Mouse (Mus musculus): ENCODE measurements around the gene Cfap97d1. TPM values are rescaled to one million over a fixed set of nuclear protein-coding genes. Genes with fewer than 3 reads are reported as not detected.
A peak's percentile ranks its signal among the peaks of the same experiment; 100 is the strongest.

Cfap97d1 gene
- total and polyA plus RNA-seq, 3 experiments, result not detected

DNA sequence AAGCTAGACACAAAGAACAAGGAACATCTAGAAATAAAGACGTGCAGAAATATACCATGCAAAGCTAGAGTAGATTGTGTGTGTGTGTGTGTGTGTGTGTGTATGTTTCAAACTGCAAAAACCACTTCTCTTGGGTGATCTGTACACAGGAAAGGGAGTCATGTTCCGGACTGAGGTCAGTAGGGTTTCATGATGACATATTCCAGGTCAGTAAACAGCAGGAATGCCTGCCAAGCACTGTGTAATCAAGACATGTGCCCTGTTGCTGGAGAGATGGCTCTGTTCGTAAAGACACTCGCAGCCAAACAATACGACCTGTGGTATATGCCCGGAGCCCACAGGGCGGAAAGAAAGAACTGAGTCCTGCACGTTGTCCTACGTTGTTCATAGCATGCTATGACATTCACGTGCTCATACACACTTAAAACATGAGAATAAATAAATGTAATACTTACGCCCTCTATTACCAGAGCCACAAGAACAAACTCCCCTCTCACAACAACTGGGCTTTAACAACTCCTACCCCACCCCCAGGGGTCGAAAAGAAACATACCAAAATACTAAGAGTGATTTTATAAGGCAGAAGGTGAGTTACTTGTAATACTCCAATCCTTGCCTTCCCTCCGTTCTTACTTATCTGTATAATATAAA is 55.5 kb downstream of the Cfap97d1 start:
- Histone ChIP-seq H3K27me3 (ENCODE audit: insufficient read depth, low read length) (peaks cover 52% of the 10 kb centered on the region), H3K9me3 (replicated peaks) (no peaks in the 10 kb centered on the region), H3K36me3 (replicated peaks) (no peaks in the 10 kb centered on the region), H3K4me3 (ENCODE audit: low read depth, low read length) (no peak overlapping the region), H3K4me1 (ENCODE audit: insufficient read depth, low read depth, low read length) (peaks cover 6% of the 10 kb centered on the region)
- no peak for ATAC-seq (ENCODE audit: extremely low read depth, insufficient number of reproducible peaks, low FRiP score, poor library complexity, severe bottlenecking)
- TF ChIP-seq GATA2 (IDR thresholded peaks at IDR 0.05; ENCODE audit: borderline replicate concordance, low read depth, low read length), result no peak
- no peak for TF ChIP-seq POLR2AphosphoS5 (IDR thresholded peaks at IDR 0.05; ENCODE audit: insufficient replicate concordance, low read depth, low read length)
- TF ChIP-seq TAL1 (conservative IDR thresholded peaks at IDR 0.05; ENCODE audit: low read depth, low read length), result no peak
- TF ChIP-seq GATA1 (IDR thresholded peaks at IDR 0.05; ENCODE audit: borderline replicate concordance, low read length), result no peak
- TF ChIP-seq CTCF (IDR thresholded peaks at IDR 0.05; ENCODE audit: low read depth, low read length), result no peak
- no peak for DNase-seq (ENCODE audit: low spot score)

DNA sequence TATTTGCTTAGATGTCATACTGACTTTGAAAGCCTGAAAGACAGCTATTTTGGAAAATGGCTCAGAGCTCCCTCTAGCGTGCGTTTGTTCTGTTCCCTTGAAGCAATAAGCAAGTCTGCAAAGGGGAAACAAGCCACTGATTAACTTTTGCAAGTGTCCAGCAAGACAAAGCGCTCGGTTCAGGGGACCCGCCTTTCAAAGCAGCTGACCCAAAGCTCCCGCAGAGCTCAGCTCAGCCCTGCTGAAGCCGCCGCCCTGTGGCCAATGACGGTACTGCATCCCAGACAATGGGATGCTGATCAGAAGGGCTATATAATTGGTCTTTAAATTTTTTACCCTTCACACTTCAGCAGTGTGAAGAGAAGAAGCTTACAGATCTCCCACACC is 56.1 kb downstream of the Cfap97d1 start:
- H3K27me3 ChIP-seq (ENCODE audit: insufficient read depth, low read length), result peaks cover 52% of the 10 kb centered on the region
- no peaks in the 10 kb centered on the region for H3K9me3 ChIP-seq (replicated peaks)
- TF ChIP-seq POLR2AphosphoS5 (IDR thresholded peaks at IDR 0.05; ENCODE audit: insufficient replicate concordance, low read depth, low read length) (no peak), CTCF (IDR thresholded peaks at IDR 0.05; ENCODE audit: low read depth, low read length) (peak; percentile 85)
- H3K36me3 ChIP-seq (replicated peaks), result no peaks in the 10 kb centered on the region
- no peak; the same call in 1 of the 2 replicates for ATAC-seq (ENCODE audit: extremely low read depth, insufficient number of reproducible peaks, low FRiP score, poor library complexity, severe bottlenecking)
- H3K4me3 ChIP-seq (ENCODE audit: low read depth, low read length), result no peak overlapping the region
- DNase-seq (ENCODE audit: low spot score), result peak; percentile 60
- H3K4me1 ChIP-seq (ENCODE audit: insufficient read depth, low read depth, low read length), result peaks cover 6% of the 10 kb centered on the region

DNA sequence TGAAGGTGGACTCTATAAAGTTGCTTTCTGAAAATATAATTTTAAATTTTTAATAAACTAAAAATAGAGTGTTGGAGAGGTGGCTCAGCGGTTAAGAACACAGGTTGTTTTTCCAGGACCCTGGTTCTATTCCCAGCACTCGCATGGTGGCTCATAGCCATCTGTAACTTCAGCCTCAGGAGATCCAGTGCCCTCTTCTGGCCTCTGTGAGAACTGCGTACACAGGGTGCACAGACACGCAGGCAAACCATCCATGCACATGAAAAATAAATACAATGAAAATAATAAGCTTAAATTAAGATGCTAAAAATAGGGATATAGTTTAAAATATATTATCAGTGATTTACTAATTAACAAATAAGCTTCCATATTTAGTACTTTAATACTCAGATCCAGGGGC is 56.6 kb downstream of the Cfap97d1 start:
- H3K27me3 ChIP-seq (ENCODE audit: insufficient read depth, low read length), result peaks cover 51% of the 10 kb centered on the region
- TF ChIP-seq CTCF (IDR thresholded peaks at IDR 0.05; ENCODE audit: low read depth, low read length), result no peak
- TF ChIP-seq POLR2AphosphoS5 (IDR thresholded peaks at IDR 0.05; ENCODE audit: insufficient replicate concordance, low read depth, low read length), result no peak
- TF ChIP-seq TAL1 (conservative IDR thresholded peaks at IDR 0.05; ENCODE audit: low read depth, low read length), result no peak
- TF ChIP-seq GATA2 (IDR thresholded peaks at IDR 0.05; ENCODE audit: borderline replicate concordance, low read depth, low read length), result no peak
- TF ChIP-seq GATA1 (IDR thresholded peaks at IDR 0.05; ENCODE audit: borderline replicate concordance, low read length), result no peak
- H3K9me3 ChIP-seq (replicated peaks), result no peaks in the 10 kb centered on the region
- no peak overlapping the region for H3K4me3 ChIP-seq (ENCODE audit: low read depth, low read length)
- DNase-seq (ENCODE audit: low spot score) (no peak), ATAC-seq (ENCODE audit: extremely low read depth, insufficient number of reproducible peaks, low FRiP score, poor library complexity, severe bottlenecking) (no peak)
- H3K4me1 ChIP-seq (ENCODE audit: insufficient read depth, low read depth, low read length), result peaks cover 6% of the 10 kb centered on the region
- H3K36me3 ChIP-seq (replicated peaks), result no peaks in the 10 kb centered on the region

DNA sequence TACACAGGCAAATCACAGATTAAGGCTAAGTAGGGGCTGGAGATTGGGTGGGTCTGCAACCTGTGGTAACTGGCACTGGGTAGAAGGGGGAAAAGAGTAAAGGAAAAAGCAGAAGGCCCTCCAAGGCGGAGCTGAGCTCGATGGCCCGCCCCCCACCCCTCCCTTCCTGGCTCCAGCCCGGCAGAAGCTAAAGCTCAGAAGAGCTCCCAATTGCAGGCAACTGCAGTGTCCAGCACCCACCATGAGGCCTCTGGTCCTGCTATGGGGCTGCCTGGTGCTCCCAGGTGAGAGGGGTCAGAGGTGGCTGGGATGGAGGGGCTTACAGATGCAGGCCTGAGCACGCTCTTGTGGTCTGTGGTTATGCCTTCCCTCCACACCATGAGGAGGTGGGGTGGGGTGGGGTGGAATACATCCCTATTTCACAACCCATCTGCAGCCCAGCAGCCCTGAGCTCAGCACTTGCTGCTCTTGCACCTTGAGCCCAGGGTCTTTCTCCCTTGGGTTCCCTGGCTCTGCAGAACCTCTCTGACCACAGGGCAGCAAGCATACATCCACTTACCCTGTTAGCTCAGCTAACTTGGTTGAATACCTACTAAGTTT is 57.4 kb downstream of the Cfap97d1 start, which contains the start of gene Cd300lg:
Gene Cd300lg, plus strand, starts transcription at position 160 of the 600 bp plus-strand sequence.
- TF ChIP-seq GATA1 (IDR thresholded peaks at IDR 0.05; ENCODE audit: borderline replicate concordance, low read length) (no peak), CTCF (IDR thresholded peaks at IDR 0.05; ENCODE audit: low read depth, low read length) (no peak), GATA2 (IDR thresholded peaks at IDR 0.05; ENCODE audit: borderline replicate concordance, low read depth, low read length) (no peak), POLR2AphosphoS5 (IDR thresholded peaks at IDR 0.05; ENCODE audit: insufficient replicate concordance, low read depth, low read length) (no peak), TAL1 (conservative IDR thresholded peaks at IDR 0.05; ENCODE audit: low read depth, low read length) (no peak)
- Histone ChIP-seq H3K4me1 (ENCODE audit: insufficient read depth, low read depth, low read length) (peaks cover 6% of the 10 kb centered on the region), H3K27me3 (ENCODE audit: insufficient read depth, low read length) (peaks cover 54% of the 10 kb centered on the region), H3K9me3 (replicated peaks) (no peaks in the 10 kb centered on the region), H3K36me3 (replicated peaks) (no peaks in the 10 kb centered on the region), H3K4me3 (ENCODE audit: low read depth, low read length) (no peak within 1 kb of the TSS)
- DNase-seq (ENCODE audit: low spot score), result no peak
- no peak for ATAC-seq (ENCODE audit: extremely low read depth, insufficient number of reproducible peaks, low FRiP score, poor library complexity, severe bottlenecking)

Other genes starting within 250 kb of the Cfap97d1 start
- gene Etv4, start 198.9 kb upstream of the Cfap97d1 start, total RNA-seq (2014; fragmentation: Nextera tagmentation), result not detected in 2 replicates
- gene Etv4, start 198.9 kb upstream of the Cfap97d1 start, total RNA-seq (2017), result 0.35 and 1.9 TPM in 2 replicates
- gene Etv4, start 198.9 kb upstream of the Cfap97d1 start, polyA plus RNA-seq (2012), result 1.6 and 1.9 TPM in 2 replicates
- gene Meox1, start 89.9 kb upstream of the Cfap97d1 start, total RNA-seq (2014; fragmentation: Nextera tagmentation), result not detected in 2 replicates
- not detected in 2 replicates for gene Meox1, start 89.9 kb upstream of the Cfap97d1 start, total RNA-seq (2017)
- gene Meox1, start 89.9 kb upstream of the Cfap97d1 start, polyA plus RNA-seq (2012), result not detected in 2 replicates
- not detected in 2 replicates for gene Sost, start 17.3 kb upstream of the Cfap97d1 start, total RNA-seq (2014; fragmentation: Nextera tagmentation)
- 0.06 TPM in 1 of 2 replicates, not detected in the other for gene Sost, start 17.3 kb upstream of the Cfap97d1 start, total RNA-seq (2017)
- not detected in 2 replicates for gene Sost, start 17.3 kb upstream of the Cfap97d1 start, polyA plus RNA-seq (2012)
- 12.5 and 17.3 TPM in 2 replicates for gene Dusp3, start 2.7 kb downstream of the Cfap97d1 start, total RNA-seq (2014; fragmentation: Nextera tagmentation)
- 14.6 and 16.0 TPM in 2 replicates for gene Dusp3, start 2.7 kb downstream of the Cfap97d1 start, total RNA-seq (2017)
- 3.4 and 4.8 TPM in 2 replicates for gene Dusp3, start 2.7 kb downstream of the Cfap97d1 start, polyA plus RNA-seq (2012)
- not detected in 2 replicates for gene Mpp3, start 44.2 kb downstream of the Cfap97d1 start, total RNA-seq (2014; fragmentation: Nextera tagmentation)
- gene Mpp3, start 44.2 kb downstream of the Cfap97d1 start, total RNA-seq (2017), result 0.06 and 0.22 TPM in 2 replicates
- gene Mpp3, start 44.2 kb downstream of the Cfap97d1 start, polyA plus RNA-seq (2012), result not detected in 2 replicates
- gene Cd300lg, start 57.2 kb downstream of the Cfap97d1 start, total RNA-seq (2014; fragmentation: Nextera tagmentation), result not detected in 2 replicates
- 0.06 TPM in 1 of 2 replicates, not detected in the other for gene Cd300lg, start 57.2 kb downstream of the Cfap97d1 start, total RNA-seq (2017)
- gene Cd300lg, start 57.2 kb downstream of the Cfap97d1 start, polyA plus RNA-seq (2012), result not detected in 2 replicates
- 16.1 and 17.2 TPM in 2 replicates for gene Mpp2, start 104.2 kb downstream of the Cfap97d1 start, total RNA-seq (2014; fragmentation: Nextera tagmentation)
- gene Mpp2, start 104.2 kb downstream of the Cfap97d1 start, total RNA-seq (2017), result 3.1 and 3.4 TPM in 2 replicates
- 11.9 and 13.9 TPM in 2 replicates for gene Mpp2, start 104.2 kb downstream of the Cfap97d1 start, polyA plus RNA-seq (2012)
- not detected in 2 replicates for gene Ppy, start 117.0 kb downstream of the Cfap97d1 start, total RNA-seq (2014; fragmentation: Nextera tagmentation)
- not detected in 2 replicates for gene Ppy, start 117.0 kb downstream of the Cfap97d1 start, total RNA-seq (2017)
- gene Ppy, start 117.0 kb downstream of the Cfap97d1 start, polyA plus RNA-seq (2012), result 0.16 TPM in 1 of 2 replicates, not detected in the other
- not detected in 2 replicates for gene Pyy, start 123.6 kb downstream of the Cfap97d1 start, total RNA-seq (2014; fragmentation: Nextera tagmentation)
- gene Pyy, start 123.6 kb downstream of the Cfap97d1 start, total RNA-seq (2017), result not detected in 2 replicates
- not detected in 2 replicates for gene Pyy, start 123.6 kb downstream of the Cfap97d1 start, polyA plus RNA-seq (2012)
- gene Nags, start 161.2 kb downstream of the Cfap97d1 start, total RNA-seq (2014; fragmentation: Nextera tagmentation), result not detected in 2 replicates
- gene Nags, start 161.2 kb downstream of the Cfap97d1 start, total RNA-seq (2017), result 0.06 TPM in 1 of 2 replicates, not detected in the other
- gene Nags, start 161.2 kb downstream of the Cfap97d1 start, polyA plus RNA-seq (2012), result not detected in 2 replicates
- 8.3 and 10.2 TPM in 2 replicates for gene Tmem101, start 172.1 kb downstream of the Cfap97d1 start, total RNA-seq (2014; fragmentation: Nextera tagmentation)
- gene Tmem101, start 172.1 kb downstream of the Cfap97d1 start, total RNA-seq (2017), result 12.9 and 16.7 TPM in 2 replicates
- gene Tmem101, start 172.1 kb downstream of the Cfap97d1 start, polyA plus RNA-seq (2012), result 8.1 and 14.3 TPM in 2 replicates
- gene Lsm12, start 201.0 kb downstream of the Cfap97d1 start, total RNA-seq (2014; fragmentation: Nextera tagmentation), result 160 and 182 TPM in 2 replicates
- 44.1 and 51.8 TPM in 2 replicates for gene Lsm12, start 201.0 kb downstream of the Cfap97d1 start, total RNA-seq (2017)
- 114 and 136 TPM in 2 replicates for gene Lsm12, start 201.0 kb downstream of the Cfap97d1 start, polyA plus RNA-seq (2012)
- 37.8 and 45.9 TPM in 2 replicates for gene G6pc3, start 205.3 kb downstream of the Cfap97d1 start, total RNA-seq (2014; fragmentation: Nextera tagmentation)
- gene G6pc3, start 205.3 kb downstream of the Cfap97d1 start, total RNA-seq (2017), result 12.4 and 13.1 TPM in 2 replicates
- gene G6pc3, start 205.3 kb downstream of the Cfap97d1 start, polyA plus RNA-seq (2012), result 14.6 and 14.8 TPM in 2 replicates
- 20.5 and 30.7 TPM in 2 replicates for gene Hdac5, start 245.9 kb downstream of the Cfap97d1 start, total RNA-seq (2014; fragmentation: Nextera tagmentation)
- gene Hdac5, start 245.9 kb downstream of the Cfap97d1 start, total RNA-seq (2017), result 24.0 and 24.4 TPM in 2 replicates
- gene Hdac5, start 245.9 kb downstream of the Cfap97d1 start, polyA plus RNA-seq (2012), result 42.8 and 48.2 TPM in 2 replicates